Mouse (Mus musculus) right cerebral cortex, postnatal 4 days (tissue): ENCODE measurements around the gene Mybpc3.

Experiments
- DNase-seq: peaks from one replicate; pipeline ENCODE4 v3.0.0-alpha.2; 2022

Gene Mybpc3

DNA sequence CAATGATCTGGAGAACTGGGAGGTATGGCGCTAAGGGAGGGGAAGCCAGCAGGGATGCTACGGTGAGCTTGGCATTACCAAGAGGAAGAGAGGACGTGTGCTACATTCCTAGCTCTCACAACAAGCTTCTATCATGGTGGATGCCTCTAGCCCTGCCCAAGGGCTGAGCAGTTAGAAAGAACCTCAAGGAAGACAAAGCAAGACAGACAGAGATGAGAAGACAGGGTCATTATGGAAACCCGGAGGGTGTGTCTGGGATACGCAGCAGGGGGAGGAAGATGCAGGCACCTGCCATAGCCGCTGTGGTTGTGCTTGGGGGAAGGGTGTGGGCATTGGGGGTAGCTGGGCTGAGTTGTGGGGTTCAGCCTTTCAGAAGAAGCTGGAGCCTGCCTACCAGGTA is 5.6 kb downstream of the Mybpc3 start:
- no peak for DNase-seq

DNA sequence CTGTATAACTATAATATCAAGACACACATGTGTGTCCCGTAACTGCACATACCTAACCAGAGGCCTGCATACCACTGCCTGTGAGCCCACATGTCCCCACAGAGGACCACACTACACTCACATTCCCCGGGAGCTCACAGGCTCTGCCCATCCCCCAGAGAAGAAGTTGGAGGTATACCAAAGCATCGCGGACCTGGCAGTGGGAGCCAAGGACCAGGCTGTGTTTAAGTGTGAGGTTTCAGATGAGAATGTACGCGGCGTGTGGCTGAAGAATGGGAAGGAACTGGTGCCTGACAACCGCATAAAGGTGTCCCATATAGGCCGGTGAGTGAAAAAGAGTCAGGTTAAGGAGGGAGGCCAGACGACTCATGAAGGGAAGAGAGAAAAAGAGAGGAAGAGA is 7.2 kb downstream of the Mybpc3 start:
- no peak for DNase-seq

DNA sequence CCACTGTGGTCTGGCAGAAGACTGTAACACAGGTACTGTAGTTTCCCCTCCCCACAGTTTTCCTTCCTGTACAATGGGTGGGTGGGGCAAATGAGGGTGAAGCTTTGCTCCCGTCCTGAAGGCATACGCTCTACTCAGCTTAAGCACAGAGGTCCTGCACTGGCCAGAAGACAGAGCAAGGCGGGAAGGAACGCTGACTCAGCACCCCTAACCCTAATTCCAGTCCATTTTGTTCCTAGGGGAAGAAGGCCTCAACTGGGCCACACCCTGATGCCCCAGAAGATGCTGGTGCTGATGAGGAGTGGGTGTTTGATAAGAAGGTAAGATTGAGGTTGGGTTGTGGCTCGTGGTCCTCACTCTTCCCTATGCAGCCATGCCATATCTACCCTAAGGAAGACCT is 10.8 kb downstream of the Mybpc3 start:
- DNase-seq, result no peak

DNA sequence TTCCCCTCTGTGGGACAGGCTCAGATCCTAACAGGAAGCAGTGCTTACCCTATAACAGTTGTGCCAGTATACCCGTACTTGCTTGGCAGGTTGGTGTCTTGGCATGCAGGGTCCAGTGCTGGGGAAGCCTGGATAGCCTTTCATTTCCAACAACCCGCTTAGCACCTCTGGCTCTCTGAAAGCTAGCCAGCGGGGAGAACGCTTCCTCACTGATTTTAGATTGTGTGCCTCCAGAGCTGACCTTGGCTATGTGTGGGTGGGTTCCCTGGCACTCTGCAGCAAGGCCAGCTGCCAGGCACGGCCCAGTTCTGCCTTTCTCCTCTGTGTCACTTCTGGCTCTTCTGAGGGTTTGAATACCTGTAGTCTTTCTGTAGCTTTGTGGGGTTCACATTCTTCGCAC is 12.2 kb downstream of the Mybpc3 start:
- no peak for DNase-seq

DNA sequence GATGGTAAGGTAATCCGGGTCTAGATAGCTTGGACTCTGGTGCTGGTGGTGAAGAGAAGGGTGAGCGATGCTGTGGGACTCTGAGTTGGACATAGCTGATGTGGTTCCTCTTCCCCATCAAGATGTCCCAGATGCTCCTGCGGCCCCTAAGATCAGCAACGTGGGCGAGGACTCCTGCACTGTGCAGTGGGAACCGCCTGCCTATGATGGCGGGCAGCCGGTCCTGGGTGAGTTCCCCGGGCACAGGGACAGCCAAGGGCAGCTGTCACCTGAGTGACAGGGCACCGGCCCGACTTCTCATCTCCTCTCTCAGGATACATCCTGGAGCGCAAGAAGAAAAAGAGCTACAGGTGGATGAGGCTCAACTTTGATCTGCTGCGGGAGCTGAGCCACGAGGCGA is 13.3 kb downstream of the Mybpc3 start:
- no peak for DNase-seq

DNA sequence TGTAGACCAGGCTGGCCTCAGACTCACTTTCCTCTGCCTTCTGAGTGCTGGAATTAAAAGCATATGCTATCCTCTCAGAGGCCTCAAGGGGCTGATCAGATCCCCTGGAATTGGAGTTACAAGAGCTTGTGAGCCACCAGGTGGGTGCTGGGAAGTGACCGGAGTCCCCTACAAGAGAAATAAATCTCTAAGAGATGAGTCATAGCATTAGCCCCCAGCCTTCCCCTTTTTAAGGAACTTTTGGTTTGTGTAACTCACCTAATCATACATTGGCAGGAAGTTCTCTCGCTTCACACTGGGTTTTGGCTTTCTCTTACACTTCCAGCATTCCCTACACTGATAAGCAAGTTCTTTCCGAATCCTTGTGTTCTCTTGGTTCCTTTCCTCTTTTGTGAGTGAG is 14.1 kb downstream of the Mybpc3 start:
- DNase-seq, result no peak

DNA sequence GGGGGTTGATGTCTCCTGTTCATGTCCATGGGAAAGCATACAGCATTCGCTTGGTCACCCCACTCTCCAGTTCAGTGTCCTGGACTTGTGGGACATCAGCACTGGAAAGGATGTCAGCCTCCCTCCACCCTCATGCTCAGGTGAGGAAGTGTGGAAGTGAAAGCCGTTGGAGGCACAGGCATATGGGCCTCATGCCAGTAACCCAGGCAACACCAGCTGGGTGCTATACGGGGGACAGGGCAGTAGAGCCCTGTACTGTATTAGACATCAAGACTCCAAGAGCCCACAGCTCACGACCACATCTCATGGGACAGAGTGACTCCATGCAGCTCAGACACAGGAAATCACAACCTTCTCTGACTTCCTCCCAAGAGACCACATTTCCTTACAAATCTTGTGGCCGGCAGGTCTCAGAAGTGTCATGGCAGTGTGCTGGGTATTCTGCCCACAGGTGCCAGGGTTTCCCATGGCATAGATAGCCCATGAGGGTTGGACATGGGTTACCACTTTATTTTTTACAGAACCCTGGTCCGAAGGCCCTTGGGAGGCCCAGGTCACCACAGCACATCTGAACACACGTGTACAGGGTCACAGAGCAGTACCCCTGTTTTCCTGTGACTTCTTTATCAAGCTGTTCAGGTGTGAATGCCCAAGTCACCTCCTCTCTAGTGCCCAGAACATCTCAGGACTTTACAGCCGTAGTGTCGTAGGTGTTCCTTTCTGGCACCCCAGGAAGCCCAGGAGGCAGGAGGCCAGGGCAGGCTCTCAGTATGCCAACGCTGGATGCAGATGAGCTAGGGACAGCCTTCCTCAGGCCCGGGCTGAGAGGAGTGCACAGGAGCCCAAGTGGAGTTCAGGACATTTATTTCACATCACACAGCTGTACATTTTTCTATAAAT is 18.8 kb downstream of the Mybpc3 start:
- DNase-seq, result no peak

DNA sequence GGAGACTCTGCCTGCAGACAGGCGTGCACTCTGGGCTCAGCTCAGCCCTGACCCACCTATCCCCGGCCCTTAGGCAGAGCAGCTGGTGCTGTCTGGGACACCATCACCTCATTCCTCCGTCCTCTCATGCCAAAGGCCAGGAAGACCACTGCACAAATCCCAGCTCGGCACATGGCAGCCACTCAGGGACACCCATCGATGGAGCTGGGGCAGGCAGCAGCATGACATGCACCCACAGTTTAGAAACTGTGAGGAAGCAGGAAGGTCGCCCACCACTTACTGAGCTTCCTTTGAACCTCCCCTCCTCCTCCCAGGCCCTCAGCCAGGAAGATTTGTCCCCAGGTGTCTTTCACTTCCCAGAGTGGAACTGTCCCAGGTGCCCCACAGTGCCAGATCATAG is 19.5 kb downstream of the Mybpc3 start:
- no peak for DNase-seq

DNA sequence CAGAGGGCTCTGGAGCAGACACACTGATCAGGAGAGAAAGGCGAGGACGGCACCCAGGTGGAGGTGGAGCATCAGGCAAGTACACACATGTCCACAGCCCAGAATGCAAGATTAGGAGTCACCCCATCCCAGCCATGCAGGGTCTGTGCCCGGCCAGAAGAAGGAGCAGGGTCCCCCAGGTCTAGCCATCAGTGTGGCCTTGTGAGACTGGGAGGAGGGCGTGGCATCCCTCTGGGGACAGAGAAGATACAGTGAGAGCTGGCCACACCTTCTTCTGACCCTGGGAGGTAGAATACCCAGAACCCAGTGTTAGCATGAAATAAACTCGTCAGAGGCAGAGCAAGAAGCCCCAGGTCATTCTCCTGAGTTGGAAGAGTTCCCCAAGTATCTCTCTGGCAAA is 21.4 kb downstream of the Mybpc3 start:
- DNase-seq, result no peak

DNA sequence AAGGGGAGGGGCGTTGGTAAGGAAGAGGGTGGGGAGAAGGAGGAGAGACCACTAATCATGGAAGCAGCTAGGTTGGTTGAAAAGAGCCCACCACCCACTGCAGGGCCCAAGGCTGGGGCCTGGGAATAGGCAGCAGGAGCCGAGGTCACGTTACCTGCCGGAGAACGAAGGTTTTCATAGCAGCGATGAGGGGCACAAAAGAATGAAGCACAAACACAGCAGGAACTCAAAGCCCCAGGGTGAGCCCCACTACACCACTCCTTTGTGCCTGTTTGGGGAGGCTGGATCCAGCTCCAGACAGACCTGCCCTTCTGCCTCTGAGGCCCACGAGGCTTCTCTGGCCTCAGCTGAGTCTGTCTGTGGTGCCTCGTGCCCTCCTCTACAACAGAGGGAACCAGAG is 21.8 kb downstream of the Mybpc3 start:
- no peak for DNase-seq

DNA sequence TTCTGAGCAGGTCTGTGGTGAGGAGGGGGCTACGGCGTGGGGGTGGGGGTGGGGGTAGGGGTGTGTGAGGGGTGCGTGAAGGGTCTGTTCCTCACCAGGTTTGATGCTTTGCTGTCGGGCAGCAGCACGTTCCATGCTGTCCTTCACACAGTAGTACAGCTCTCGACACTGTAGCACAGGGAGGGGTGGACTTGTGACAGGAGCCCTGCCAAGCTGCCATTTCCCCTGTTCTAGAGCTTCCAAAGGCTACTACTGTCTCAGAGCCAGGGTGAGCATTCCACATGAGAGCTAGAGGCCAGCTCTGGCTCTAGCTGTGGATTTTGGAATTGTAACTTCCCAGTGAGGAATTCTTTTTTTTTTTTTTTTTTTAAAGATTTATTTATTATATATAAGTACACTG is 25.0 kb downstream of the Mybpc3 start:
- no peak for DNase-seq

DNA sequence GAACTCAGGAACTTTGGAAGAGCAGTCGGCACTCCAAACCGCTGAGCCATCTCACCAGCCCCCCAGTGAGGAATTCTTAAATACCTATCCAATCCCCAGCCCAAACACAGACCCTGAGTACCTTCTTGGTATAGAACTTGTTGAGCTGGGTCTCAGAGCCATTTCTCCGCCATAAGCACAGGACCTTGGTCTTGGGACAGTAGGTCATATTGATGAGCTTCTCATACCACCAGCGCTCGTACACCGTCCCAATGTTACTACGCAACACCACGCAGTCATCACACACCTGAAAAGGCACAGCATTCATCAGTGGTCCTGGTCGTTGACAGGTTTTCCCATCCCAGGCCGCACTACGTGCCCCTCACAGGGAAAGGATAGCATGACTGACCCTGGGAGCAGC is 25.5 kb downstream of the Mybpc3 start:
- DNase-seq, result no peak

DNA sequence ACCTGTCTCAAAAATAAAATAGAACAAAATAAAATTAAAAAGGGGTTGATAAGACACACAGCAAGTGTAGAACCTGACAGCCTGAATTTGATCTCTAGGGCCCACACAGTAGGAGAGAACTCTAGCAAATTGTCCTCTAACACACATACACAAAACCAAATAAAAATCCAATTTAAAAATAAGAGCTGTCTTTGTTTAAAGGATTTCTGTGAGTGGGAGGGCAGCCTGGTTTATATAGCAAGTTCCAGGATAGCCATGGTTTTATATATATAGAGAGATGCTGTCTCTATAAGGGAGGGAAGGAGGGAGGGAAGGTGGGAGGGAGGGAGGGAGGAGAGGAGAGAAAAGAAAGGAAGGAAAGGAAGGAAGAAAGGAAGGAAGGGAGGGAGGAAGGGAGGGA is 30.2 kb downstream of the Mybpc3 start:
- no peak for DNase-seq

DNA sequence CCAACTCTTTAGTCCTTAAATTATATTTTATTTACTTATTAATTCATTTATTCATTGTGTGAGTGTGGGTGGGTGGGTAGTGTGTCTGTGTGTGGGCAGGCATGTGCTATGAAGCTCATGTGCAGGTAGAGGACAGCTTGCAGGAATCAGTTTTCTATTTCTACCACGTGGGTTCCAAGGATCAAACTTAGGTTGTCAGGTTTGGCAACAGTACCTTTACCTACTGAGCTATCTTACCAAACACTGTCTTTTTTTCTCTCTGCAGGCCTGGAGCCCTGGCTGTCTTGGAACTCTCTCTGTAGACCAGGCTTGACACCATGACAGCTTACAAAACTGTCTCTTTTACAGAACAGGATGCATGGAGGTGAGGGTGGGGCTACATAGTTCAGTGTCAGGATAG is 33.4 kb downstream of the Mybpc3 start:
- DNase-seq, result no peak

DNA sequence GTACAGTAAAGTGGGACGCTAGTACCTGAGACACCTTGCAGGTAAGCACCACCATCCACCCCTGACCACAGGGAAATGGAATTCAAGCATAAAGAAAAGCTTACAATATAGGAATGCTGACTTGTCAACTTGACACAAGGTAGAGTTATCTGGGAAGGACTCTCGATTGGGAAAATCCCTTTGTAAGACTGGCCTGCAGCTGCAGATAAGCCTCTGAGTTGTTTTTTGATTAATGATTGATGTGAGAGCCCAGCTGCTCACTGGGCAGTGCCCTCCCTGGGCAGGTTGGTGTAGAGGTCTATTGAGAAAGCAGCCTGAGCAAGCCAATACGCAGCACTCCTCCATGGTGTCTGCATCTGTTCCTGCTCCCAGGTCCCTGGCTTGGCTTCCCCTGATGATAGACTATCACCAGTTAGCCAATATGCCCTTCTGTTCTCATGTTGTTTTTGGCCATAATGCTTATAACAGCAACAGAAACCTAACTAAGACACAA is 35.0 kb downstream of the Mybpc3 start:
- DNase-seq, result no peak

DNA sequence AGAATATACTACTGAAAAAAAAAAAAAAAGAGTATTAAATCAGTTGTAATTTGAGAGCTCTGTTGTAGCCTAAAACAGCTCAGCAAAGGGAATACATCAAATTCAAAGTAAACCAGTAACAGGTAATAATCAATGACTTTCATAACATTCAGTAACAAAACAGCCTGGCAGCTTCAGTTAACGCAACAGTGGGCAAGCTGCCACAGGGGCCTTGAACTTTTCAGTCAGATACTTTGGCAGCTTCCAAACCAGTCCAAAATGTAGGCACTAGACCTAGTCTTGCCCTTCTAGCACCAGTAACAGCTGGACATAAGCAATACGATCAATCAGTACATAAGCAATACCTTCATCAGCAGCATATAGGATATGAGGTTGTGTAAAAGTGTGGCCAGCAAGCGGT is 36.1 kb downstream of the Mybpc3 start:
- DNase-seq, result no peak

DNA sequence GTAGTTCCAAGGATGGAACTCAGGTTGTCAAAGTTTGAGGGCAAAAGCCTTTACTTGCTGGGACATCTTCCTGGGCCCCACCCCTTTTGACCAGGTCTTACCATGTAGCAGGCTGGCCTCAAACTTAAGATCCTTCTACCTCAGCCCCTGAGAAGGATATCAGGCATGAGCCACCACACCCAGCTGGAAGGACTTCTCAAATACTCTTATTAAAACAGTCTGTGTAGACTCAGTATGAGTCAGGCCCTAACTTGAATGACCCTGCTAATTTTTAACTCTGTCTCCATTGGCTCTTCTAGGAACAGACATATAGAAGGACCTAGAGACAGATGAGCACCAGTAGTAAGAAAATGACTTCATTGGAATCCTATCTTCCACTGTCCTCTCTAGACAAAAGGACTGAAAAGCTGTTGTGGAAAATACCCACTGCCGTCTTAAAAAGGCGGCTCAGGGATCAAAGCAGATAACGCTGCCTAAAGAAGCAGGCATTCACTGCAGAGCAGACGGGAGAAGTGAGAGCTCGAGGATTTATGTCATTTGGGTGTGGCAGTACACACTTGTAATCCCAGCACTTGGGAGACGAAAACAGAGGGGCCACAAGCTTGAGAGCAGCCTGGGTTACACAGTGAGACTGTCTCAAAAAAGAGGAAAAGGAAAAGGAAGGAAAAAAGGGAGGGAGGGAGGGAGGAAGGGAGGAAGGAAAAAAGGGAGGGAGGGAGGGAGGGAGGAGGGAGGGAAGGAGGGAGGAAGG is 39.2 kb downstream of the Mybpc3 start:
- DNase-seq, result no peak

DNA sequence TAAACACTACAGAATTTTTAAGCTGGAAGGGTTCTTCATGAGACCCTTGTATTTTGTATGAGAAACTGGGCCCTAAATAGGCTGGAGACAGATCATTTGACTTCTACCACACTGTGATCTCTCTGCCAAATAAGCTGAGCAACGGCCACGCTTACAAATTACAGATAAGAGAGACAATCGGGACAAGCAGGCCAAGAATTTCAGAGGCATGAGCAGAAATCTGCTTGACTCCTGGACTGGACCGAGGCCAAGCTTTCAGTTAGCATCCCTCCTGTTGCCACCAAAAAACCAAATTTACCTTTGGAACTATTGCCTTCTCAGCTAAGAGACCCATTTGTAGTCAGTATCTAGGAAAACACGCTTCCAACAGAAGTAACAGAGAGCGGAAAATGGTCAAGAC is 42.6 kb downstream of the Mybpc3 start:
- no peak for DNase-seq

DNA sequence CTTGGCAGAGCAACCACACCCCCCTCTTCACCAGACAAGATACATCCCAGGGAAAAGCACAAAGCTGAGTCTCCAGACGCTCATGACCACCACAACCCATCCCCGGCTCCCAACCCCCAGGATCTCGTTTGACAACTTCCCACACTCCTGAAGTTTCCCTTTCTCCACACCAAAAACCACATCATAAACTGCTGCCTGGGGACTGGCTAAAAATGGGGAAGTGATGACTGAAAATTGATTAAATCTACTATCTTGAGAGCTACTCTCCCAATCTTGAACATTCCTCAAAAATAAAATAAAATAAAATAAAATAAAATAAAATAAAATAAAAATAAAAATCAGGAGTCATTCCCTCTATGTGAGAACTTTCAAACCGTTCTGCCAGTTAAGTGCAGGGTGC is 45.0 kb downstream of the Mybpc3 start:
- no peak for DNase-seq

DNA sequence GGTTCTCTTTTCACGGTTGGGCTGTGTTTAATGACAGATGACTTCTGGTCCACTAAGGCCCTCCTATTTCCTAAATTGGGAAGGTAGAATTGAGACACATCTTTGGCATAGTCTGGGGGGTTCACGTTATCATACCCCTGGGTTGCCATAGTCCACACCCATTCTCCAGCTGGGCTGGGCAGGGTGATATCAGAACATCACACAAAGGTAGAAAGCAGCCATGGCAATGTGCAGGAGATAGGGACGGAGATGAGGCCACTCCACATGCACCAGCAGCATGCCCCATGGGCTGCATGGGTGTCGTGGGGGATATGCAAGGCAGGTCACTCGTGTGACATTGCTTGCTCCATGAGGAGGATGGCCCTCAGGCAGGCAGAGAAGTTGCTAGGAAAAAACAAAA is 45.6 kb downstream of the Mybpc3 start:
- no peak for DNase-seq

DNA sequence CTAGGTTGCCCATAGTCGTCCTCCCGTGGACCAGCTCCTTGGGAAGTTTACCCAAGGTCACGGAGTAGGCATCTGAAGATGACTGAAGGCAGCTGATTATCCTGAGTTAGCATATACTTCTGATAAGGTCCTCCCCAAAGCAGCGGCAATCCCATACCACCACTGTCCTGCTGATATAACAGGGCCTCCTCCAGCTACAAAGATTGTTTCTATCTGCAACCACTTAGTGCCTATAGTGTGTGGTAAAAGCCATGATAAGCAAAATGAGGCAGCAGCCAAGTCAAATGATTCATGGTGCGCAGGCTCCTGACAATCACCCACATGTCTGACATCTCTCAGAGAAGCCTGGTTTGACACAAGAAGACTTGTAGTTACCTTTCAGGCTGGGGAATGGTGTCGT is 47.0 kb downstream of the Mybpc3 start:
- DNase-seq, result no peak

DNA sequence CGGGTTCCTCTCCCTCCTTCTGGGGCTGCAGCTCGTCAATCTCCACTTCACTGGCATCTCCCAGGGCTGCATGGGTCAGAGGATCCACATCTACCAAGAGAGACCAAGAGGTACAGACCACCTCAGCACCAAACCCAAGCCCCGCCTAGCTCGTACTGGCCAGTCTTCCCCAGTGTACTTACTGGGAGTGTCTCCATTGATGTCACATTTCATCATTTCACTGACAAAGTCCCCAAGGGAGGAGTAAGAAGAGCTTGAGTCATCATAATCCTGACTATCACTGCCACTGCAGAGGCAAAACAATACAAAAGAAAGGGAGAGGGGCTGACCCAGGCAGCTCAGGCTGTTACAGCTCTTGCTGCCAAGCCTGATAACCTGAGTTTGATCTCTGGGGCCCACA is 49.7 kb downstream of the Mybpc3 start:
- no peak for DNase-seq

DNA sequence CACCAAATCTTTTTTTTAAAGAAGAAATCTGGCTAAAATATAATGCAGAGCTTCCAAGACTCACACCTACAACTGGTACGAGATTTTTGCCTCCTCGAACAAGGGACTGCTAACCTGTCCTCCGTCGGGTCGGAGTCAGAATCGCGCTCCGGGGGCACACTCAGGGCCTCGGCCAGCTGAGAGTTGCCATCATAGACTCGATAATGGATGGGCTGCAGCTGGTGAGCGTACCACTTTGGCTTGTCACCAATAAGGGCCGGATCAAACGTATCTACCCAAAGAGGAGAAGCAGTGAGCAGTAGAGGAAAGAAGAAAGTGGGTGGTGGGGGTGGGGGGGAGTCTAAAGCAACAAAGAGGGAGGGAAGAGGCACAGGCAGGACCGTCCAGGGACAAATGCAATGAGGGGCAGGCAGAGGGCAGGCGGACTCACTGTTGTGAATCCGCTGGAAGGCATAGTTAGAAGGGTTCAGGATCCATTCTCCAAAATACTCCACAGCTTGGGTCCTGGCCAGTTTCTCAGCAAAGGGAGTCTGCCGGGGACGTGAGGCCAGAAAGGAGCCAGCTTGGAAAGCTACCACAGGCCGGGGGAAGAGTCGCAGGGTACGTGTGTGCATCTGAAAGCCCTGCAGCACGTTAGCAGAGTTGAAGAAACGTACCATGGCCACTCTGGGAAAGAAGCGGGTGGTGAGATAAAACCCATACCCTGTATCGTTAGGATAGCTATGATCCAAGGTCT is 51.8 kb downstream of the Mybpc3 start:
- DNase-seq, result no peak

DNA sequence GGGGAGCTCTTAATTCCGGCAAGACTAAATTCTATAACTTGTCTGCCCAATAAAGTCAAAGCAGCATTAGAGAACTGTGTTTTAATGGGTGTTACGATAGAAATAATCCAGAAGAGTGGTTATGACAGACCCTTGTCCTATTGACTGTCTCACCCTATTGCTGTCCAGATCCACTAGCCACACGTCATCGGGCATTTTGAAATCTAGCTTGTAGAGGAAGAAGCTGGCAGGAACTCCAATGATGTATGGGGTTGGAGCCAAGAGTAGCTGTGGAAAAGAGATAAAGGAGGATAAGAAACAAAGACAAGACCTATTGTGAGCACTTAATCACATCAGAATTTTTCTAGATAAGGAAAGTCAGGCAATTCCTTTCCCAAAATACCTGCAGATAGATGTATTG is 57.5 kb downstream of the Mybpc3 start:
- no peak for DNase-seq
